Mouse (Mus musculus) megakaryocyte, embryonic 14.5 days (primary cell): ENCODE data around the gene Alox5. TPM values are rescaled to one million over a fixed set of nuclear protein-coding genes. Genes with fewer than 3 reads are reported as not detected.

Experiments
- H3K27me3 ChIP-seq: replicated peaks from 2 replicates; pipeline ENCODE3; 2012; ENCODE audit warnings: inconsistent platforms
- H3K36me3 ChIP-seq: replicated peaks from 2 replicates; pipeline ENCODE3; 2012; ENCODE audit warnings: low read length, inconsistent platforms, mixed read lengths
- H3K4me1 ChIP-seq: 2 replicates; pipeline ENCODE4 v1.6.1; 2012; ENCODE audit warnings: inconsistent platforms
- H3K4me3 ChIP-seq: replicated peaks from 2 replicates; pipeline ENCODE3; 2012; ENCODE audit warnings: moderate library complexity, mild to moderate bottlenecking, inconsistent platforms
- H3K9me3 ChIP-seq: 2 replicates; pipeline ENCODE4 v1.6.1; 2012; ENCODE audit warnings: inconsistent platforms
- FLI1 ChIP-seq: IDR thresholded peaks from 2 replicates; pipeline ENCODE4 v1.6.1; 2012; ENCODE audit warnings: low read length, inconsistent platforms, mixed read lengths
- GATA1 ChIP-seq: IDR thresholded peaks from 3 replicates; pipeline ENCODE4 v1.6.1; 2012; ENCODE audit warnings: mixed read lengths, low read length, inconsistent platforms, borderline replicate concordance
- polyA plus RNA-seq: library from polyadenylated mRNA; stranded (reverse); fragments of >175 nt; gene quantifications from 2 replicates; pipeline ENCODE4 v1.2.3, GENCODE M21; 2012; ENCODE audit warnings: low replicate concordance; ENCODE audit not compliant: insufficient read depth

Gene Alox5
- polyA plus RNA-seq, 1 experiment, result 50.4 TPM

- H3K36me3 ChIP-seq, result peaks cover 46% of the 10 kb centered on the region
- no peaks in the 10 kb centered on the region for H3K27me3 ChIP-seq
- no peak overlapping the region for H3K4me3 ChIP-seq
- peaks cover 58% of the 10 kb centered on the region for H3K4me1 ChIP-seq
- TF ChIP-seq GATA1 (no peak), FLI1 (no peak)
- no peaks in the 10 kb centered on the region for H3K9me3 ChIP-seq
Measured at GRCm38 (mm10) chr6:116374618-116375017, 86.4 kb downstream of the Alox5 start.

GRCm38 (mm10) chr6:116374136-116374535, 86.8 kb downstream of the Alox5 start:
- H3K36me3 ChIP-seq, result peaks cover 42% of the 10 kb centered on the region
- no peak for TF ChIP-seq GATA1
- no peak for TF ChIP-seq FLI1
- H3K27me3 ChIP-seq, result no peaks in the 10 kb centered on the region
- H3K9me3 ChIP-seq, result no peaks in the 10 kb centered on the region
- H3K4me3 ChIP-seq, result no peak overlapping the region
- H3K4me1 ChIP-seq, result peaks cover 58% of the 10 kb centered on the region

- H3K36me3 ChIP-seq, result peaks cover 17% of the 10 kb centered on the region
- TF ChIP-seq GATA1 (no peak), FLI1 (no peak)
- H3K4me3 ChIP-seq, result no peak overlapping the region
- no peaks in the 10 kb centered on the region for H3K27me3 ChIP-seq
- peaks cover 57% of the 10 kb centered on the region for H3K4me1 ChIP-seq
- H3K9me3 ChIP-seq, result no peaks in the 10 kb centered on the region
Measured at GRCm38 (mm10) chr6:116371500-116371899, 89.5 kb downstream of the Alox5 start.

GRCm38 (mm10) chr6:116370216-116370976, 90.6 kb downstream of the Alox5 start:
- peaks cover 54% of the 10 kb centered on the region for H3K4me1 ChIP-seq
- no peak for TF ChIP-seq GATA1
- no peak for TF ChIP-seq FLI1
- no peaks in the 10 kb centered on the region for H3K9me3 ChIP-seq
- peak overlapping the region; percentile 42 for H3K4me3 ChIP-seq
- H3K27me3 ChIP-seq, result no peaks in the 10 kb centered on the region
- H3K36me3 ChIP-seq, result peaks cover 17% of the 10 kb centered on the region

- no peak for TF ChIP-seq GATA1
- no peak for TF ChIP-seq FLI1
- Histone ChIP-seq H3K36me3 (peaks cover 17% of the 10 kb centered on the region), H3K4me3 (no peak overlapping the region), H3K27me3 (no peaks in the 10 kb centered on the region), H3K4me1 (peaks cover 49% of the 10 kb centered on the region), H3K9me3 (no peaks in the 10 kb centered on the region)
Measured at GRCm38 (mm10) chr6:116369811-116370210, 91.2 kb downstream of the Alox5 start.

- Histone ChIP-seq H3K4me3 (no peak overlapping the region), H3K36me3 (peaks cover 21% of the 10 kb centered on the region), H3K27me3 (no peaks in the 10 kb centered on the region), H3K9me3 (no peaks in the 10 kb centered on the region), H3K4me1 (peaks cover 33% of the 10 kb centered on the region)
- TF ChIP-seq GATA1, result no peak
Measured at GRCm38 (mm10) chr6:116367971-116368370, 93.0 kb downstream of the Alox5 start.

GRCm38 (mm10) chr6:116361993-116362392, 99.0 kb downstream of the Alox5 start:
- TF ChIP-seq GATA1 (no peak), FLI1 (no peak)

GRCm38 (mm10) chr6:116361463-116361862, 99.5 kb downstream of the Alox5 start:
- peaks cover 30% of the 10 kb centered on the region for H3K4me1 ChIP-seq
- peaks cover 10% of the 10 kb centered on the region for H3K36me3 ChIP-seq
- TF ChIP-seq GATA1 (no peak), FLI1 (no peak)
- no peaks in the 10 kb centered on the region for H3K9me3 ChIP-seq
- no peak overlapping the region for H3K4me3 ChIP-seq
- H3K27me3 ChIP-seq, result no peaks in the 10 kb centered on the region

More at GRCm38 (mm10) chr6:116361993-116362392, 99.0 kb downstream of the Alox5 start:
- Histone ChIP-seq H3K4me3 (no peak overlapping the region), H3K4me1 (peaks cover 28% of the 10 kb centered on the region), H3K27me3 (no peaks in the 10 kb centered on the region), H3K36me3 (peaks cover 10% of the 10 kb centered on the region), H3K9me3 (no peaks in the 10 kb centered on the region)

Other genes starting within 250 kb of the Alox5 start
- gene Zfand4, start 197.0 kb downstream of the Alox5 start, polyA plus RNA-seq, result 1.3 TPM in 1 of 2 replicates, not detected in the other
- gene March8, start 123.2 kb downstream of the Alox5 start, polyA plus RNA-seq, result 3.4 and 8.1 TPM in 2 replicates
- gene Olfr211, start 27.9 kb upstream of the Alox5 start, polyA plus RNA-seq, result 0.44 TPM in 1 of 2 replicates, not detected in the other
- not detected in 2 replicates for gene Olfr212, start 45.3 kb upstream of the Alox5 start, polyA plus RNA-seq
- not detected in 2 replicates for gene Olfr213, start 77.3 kb upstream of the Alox5 start, polyA plus RNA-seq
- gene Gm5580, start 90.0 kb upstream of the Alox5 start, polyA plus RNA-seq, result 0.07 TPM in 1 of 2 replicates, not detected in the other
- gene Olfr214, start 93.1 kb upstream of the Alox5 start, polyA plus RNA-seq, result not detected in 2 replicates
- gene Olfr215, start 123.0 kb upstream of the Alox5 start, polyA plus RNA-seq, result not detected in 2 replicates
- gene Zfp422, start 167.8 kb upstream of the Alox5 start, polyA plus RNA-seq, result 4.4 and 4.8 TPM in 2 replicates
- gene Depp1, start 189.4 kb upstream of the Alox5 start, polyA plus RNA-seq, result 0.51 TPM in 1 of 2 replicates, not detected in the other
- 0.50 and 8.8 TPM in 2 replicates for gene Rassf4, start 212.8 kb upstream of the Alox5 start, polyA plus RNA-seq